Mouse (Mus musculus): Measurements from ENCODE around the gene Asah2.

- TF ChIP-seq CTCF (IDR thresholded peaks at IDR 0.05; ENCODE audit: control insufficient read depth, insufficient read depth, insufficient replicate concordance, low read depth, low read length) (no peak), POLR2A (IDR thresholded peaks at IDR 0.05; ENCODE audit: control insufficient read depth, low read depth, low read length) (peak; percentile 54; the same call in 1 of the 2 replicates)
Observed at GRCm38 (mm10) chr19:32107771-32108306, at the start of gene Asah2.

All from testis, adult 2 months (tissue).